Mouse (Mus musculus) thymus, adult 2 months (tissue): ENCODE results near the gene Gm20388.

Experiments
- CTCF ChIP-seq: fragments of 200-500 bp; IDR thresholded peaks from 2 replicates; pipeline ENCODE4 v1.5.1; 2012; ENCODE audit warnings: mild to moderate bottlenecking, control low read depth, low read length, moderate library complexity, borderline replicate concordance; ENCODE audit not compliant: control insufficient read depth, poor library complexity, insufficient read depth; ENCODE audit errors: extremely low read depth
- POLR2A ChIP-seq: fragments of 200-500 bp; IDR thresholded peaks from 2 replicates; pipeline ENCODE4 v1.6.1; 2012; ENCODE audit warnings: mild to moderate bottlenecking, low read length, control low read depth, moderate library complexity; ENCODE audit not compliant: control insufficient read depth, poor library complexity, insufficient read depth; ENCODE audit errors: extremely low read depth

DNA sequence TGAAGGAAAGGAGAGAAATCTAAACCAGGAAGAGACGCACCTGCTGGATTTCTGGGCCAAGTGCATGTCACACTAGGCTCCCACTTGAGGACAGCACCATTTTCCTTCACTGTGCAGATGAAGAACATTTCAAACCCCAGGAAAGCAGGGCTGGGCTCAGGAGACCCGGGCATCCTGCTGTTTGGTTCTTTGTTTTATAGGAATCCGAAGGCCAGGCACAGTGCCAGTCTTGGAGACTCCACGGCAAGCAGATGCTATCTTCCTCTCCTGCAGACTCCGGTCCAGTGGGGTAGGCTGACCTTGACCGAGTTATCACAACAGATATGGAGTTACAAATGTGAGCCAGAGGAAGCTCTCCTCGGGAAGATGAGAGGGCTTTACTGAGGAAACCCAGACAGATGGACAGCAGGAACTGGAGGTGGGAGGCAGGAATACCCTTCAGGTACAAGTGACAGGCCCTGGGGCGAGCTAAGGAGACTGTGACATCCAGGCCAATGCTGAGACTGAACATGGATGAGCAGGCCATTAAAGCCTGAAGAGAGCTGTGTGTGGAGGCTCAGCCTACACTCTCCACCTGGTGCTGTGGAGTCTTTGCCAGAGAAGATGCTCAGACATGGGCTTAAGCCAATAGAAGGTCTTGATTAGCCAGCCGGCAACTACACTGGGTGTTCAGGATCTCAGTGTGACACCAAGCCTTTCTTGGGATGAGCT, 4231.2 kb downstream of the Gm20388 start:
- no peak for TF ChIP-seq CTCF
- no peak for TF ChIP-seq POLR2A
